Mouse (Mus musculus) MEL-GATA-1-ER (cell line): ENCODE data around the gene Zc2hc1b.

Source experiments
- DNase-seq: peaks from one replicate; pipeline ENCODE4 v3.0.0-alpha.2; 2012; ENCODE audit warnings: low read depth; ENCODE audit errors: extremely low read depth

Gene Zc2hc1b

DNA sequence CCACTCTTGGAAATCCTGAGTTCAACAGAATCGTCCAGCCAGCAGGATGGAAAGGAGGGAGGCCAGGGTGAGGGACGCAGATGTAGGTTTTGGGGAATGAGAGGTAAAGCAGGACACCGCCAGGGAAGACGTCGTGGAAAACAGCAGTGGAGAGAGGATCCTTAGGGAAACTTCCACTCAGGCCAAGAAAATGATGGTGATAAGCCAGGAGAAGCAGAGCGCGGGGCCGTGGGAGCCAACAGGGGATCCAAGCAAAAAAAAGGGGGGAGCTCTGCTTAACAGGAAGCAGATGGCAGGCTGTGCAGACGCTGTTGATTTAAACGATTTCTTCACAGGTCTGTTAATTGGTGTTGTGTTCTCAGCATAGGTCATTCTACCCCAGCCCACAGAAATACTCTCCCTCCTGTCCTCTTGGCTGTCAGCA is 5.0 kb downstream of the Zc2hc1b start:
- no peak for DNase-seq

DNA sequence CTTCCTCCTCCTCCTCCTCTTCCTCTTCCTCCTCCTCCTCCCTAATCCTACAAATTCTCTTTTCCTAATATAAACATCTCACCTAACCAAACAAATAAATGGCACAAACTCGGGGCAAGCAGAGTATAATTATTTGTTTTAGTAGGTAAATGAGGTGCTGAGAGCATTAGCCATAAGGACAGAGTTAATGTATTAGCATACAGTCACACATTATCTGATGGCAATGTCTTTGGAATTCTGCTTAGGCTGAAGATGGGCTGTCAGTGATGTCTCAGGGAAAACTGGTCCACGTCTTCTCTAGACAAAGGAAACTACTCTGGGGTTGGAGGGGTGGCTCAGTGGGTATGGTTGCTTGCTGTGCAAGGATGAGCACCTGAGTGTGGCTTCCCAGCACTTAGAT is 6.4 kb downstream of the Zc2hc1b start:
- DNase-seq, result no peak

DNA sequence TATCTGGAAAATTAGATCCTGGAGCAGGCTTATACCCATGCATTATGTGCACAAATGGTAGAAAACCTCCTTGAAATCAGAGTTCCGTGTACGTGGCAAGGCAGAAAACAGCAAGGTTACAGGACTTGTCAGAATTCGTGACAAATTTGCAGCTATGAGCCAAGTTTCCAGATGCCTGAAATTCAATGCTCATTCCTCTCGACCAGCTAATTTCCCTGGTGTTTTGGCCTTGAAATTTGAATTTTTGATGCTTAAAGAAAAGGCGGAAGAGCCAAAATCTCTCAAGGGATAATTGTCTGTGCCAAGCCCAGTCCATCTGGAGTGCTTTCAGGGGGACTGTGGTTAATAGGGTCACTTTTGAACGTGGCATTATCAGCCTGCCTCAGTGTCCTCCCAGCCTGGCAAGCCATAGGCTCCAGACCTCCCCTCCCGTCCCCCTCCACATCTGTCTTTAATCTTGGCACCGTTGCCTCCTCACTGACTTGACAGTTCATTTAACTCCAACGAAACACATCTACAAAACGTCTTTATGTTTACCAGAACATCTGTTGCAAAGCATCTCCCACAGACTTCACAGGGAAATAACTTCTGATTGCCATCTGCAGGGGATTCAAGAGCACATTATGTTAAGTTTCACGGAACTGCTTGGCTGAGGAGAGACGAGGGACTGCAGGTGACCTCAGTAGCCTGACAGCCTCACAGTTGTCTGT is 6.9 kb downstream of the Zc2hc1b start:
- no peak for DNase-seq

DNA sequence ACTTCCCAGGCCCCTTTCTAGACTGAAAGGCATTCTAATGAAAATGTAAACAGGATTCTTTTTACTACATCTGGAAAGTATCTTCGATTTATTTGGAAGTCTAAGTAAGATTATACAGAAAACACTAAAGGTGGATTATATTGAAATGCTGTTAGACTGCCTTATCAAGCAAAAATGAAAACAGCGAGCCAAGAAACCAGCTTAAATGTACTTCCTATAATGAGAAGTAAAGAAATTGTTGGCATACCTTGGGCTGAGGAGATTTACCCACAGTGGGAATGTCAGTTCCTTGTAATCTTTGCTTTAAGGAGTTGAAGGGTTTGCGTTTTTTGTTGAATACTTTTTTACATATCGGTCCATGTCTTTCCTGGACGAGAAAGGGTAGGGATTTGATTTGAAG is 9.4 kb downstream of the Zc2hc1b start:
- DNase-seq, result no peak

DNA sequence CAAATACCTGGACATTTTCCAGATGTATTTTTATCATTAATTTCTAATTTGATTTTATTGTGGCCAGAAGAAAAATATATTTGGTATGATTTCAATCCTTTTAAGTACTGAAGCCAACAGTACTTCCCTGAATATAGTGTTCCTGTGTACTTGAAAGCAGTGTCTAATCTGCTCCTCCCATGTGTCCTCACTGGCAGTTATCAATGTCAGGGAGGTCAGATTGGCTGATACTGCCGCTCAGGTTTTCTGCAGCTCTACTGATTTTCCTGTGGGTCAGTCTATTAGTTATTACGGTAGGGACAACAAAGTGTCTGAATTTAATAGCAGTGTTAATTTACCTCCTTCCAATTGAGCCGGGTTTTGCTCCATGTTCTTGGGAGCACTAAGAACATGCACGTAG is 15.8 kb downstream of the Zc2hc1b start:
- DNase-seq, result no peak

DNA sequence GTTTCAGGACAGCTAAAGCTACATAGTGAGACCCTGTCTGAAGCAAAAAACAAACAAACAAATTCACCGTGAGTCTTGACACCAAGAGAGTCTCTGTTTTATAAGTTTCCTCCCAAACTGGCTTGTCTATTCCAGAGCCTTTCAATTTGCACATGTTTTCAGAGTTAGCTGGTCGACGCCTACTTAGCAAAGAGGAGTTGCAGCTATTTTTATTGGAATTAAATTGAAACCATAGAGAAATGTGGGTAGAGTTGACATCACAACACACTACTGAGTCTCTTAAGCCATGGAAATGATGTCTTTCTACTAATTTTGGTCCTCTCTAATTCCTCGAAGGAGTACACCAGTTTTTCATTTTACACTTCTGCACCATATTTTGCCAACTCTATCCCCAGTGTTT is 16.9 kb downstream of the Zc2hc1b start:
- DNase-seq, result no peak

DNA sequence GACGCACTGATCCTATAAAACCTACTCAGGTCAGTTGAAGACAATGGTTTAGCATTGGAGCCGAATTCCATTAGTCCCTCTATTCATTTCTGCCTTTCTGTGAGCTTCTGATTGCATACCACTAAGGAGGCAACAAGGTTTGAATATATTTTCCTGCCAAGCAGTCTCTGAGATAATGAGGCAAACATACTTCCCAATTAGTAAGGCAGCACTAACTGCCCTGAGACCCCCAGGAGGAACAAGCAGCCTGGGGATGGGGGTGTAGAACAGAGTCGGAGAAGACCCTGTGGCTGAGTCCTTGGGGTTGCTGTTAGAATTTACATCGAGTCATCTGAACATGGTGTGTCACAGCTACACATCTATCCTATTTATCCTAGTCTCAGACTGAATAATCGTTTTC is 22.4 kb downstream of the Zc2hc1b start:
- no peak for DNase-seq

DNA sequence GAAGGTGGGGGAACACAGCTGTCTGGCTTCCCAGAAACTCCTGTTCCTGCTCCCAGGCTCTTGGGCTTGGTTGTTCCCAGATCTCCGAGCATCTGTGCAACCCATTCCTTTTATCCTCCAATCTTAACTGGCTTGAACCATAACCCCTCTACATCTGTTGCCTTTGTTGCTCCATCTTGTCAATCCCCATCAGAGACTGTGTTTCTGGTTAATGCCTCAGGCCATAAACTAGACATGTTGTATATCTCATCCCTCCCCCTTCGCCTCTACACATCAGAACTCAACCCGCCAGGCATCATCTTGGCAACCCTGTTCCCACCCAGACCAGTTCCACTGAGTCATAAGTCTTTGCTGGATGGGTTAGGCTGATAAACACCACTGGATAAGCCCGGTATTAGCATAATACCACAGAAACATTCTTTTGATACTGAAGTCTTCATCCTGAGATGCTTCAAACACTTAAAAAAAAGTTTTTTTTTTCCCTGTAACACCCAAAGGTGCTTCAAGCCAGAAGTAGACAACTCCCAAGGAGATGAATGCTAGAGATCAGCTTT is 24.9 kb downstream of the Zc2hc1b start:
- no peak for DNase-seq

DNA sequence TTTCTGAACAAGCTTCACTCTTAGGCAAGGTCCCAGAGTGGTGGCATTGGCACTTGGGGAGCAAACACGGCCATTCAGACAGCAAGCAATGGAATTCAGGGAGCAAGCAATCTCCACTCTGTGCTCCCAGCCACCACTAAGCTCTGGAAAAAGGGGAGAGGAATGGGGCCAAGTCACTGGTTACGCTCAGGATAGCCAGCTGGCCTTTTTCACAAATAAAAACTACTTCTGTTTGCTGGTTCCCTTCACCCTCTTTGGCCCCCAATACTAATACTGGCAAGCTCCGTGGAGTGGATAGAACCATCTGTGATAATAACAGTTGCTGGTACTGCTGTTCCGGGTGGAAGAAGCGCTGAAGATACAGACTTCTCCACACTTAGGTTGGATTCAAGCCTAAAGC is 26.5 kb downstream of the Zc2hc1b start:
- no peak for DNase-seq

DNA sequence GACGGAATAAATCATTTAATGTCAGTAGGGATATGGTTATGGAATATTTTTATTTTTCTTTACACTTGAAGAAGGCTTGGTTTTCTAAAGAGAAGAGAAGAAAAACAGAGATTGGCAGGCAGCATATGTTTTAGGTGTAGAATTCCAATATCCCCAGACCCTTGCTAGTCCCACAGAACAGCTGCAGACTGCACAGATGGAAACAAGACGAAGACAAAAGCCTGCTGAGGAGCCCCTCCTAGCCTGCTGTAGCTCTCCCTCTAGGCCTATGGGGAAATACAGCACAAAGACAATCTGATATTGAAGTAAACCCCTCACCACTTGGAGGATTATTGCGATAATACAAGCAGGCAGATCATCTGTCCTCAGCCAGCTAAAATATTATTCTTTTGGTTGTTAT is 27.4 kb downstream of the Zc2hc1b start:
- DNase-seq, result no peak

DNA sequence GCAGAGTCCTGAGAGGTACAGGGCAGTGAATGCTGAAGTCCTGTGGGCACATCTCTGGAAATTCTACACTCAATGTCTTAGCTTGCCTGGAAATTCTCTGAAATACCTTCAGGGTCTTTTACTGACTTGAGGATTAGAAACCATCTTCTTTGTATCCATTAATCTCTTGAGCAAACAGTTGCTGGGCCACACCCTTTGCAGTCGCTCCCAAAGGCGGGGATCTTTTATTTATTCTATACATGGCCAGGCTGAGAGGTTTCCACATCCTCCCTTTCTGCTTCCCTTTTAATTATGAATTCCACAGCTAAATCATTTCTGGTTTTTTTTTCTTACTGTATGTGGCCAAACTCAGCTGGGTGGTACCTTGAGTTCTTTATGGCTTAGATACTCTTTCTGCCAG is 37.4 kb downstream of the Zc2hc1b start:
- no peak for DNase-seq

DNA sequence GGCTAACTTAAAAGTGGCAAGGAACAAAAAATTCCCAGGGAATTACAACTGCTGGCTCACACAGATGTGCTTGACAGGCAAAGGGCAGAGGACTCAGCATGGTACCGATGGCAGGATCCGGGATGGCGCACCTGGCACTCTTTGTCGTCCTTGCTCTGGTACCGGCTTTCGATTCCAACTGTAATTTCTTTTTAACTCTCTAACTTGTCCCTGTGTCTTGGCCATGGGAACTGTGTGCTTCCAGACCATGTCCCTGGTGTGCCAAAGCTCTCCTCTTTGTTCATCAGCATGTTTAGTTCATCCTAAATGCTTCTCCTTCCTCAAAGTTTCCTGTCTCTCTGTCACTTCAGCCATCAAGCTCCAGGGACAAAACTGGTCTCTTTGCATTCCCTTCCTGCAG is 39.9 kb downstream of the Zc2hc1b start:
- no peak for DNase-seq

DNA sequence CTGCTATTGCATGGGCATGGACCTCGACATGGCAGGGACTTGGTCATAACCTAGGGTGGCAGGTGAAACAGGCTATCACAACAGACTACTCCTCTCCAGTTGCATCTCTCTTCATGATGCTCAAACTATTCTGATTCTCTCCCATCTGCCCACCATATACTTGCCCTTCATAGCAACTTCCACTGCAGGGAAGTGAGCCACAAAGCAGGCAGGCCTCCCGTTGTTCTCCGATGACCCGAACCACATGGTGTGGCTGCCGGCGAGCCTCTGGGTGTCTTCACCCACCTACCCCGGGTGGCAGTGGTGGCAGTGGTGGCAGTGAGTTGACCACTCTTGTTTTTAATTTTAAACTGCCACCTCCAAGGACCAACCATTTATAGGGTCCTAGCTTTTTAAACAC is 42.1 kb downstream of the Zc2hc1b start:
- no peak for DNase-seq

DNA sequence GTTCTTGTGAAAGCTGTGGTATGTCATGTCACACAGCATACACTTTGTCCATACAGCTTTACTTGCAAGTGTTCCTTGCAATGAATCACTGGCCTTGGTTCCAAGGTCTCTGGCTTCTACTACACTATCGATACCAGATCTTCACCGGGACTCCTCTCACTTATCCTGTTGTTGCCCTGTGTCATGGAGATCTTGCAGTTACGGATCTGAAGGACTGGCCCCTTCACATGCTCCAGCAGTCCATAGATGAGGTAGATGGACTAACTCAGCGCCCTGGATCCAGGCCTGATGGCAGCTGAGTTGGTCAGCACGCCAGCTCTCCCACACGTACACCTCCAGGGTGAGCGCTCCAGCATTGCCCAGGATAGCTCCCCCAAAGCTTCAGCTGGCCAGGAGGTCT is 42.5 kb downstream of the Zc2hc1b start:
- no peak for DNase-seq

DNA sequence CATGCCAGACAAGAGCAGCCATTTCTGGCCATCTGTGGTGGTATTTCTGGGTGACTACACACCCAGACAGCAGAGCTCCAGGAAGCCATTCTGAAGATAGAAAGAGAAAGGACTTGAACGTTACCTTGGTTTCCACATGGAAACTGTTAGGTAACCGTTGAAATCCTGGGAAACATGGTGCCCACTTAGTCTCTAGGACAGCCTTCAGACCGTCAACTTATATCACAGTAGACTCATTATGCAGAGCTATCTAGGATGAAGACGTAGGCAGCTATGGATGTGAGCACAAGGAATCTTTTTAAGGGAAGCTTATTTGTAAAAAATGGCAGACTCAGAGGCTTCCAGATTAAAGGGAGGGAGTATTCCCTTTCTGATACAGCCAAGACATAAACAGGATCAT is 44.0 kb downstream of the Zc2hc1b start:
- DNase-seq, result no peak

DNA sequence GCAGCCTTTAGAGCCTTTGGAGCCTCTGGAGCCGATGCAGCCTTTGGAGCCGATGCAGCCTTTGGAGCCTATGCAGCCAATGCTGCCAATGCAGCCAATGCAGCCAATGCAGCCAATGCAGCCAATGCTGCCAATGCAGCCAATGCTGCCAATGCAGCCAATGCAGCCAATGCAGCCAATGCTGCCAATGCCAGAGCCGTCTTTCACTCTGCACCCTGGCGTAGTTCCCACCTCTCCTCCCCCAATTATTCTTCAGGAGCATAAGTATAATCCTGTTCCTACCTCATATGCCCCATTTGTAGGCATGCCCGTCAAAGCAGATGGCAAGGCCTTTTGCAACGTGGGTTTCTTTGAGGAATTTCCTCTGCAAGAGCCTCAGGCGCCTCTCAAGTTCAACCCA is 49.9 kb downstream of the Zc2hc1b start:
- no peak for DNase-seq

DNA sequence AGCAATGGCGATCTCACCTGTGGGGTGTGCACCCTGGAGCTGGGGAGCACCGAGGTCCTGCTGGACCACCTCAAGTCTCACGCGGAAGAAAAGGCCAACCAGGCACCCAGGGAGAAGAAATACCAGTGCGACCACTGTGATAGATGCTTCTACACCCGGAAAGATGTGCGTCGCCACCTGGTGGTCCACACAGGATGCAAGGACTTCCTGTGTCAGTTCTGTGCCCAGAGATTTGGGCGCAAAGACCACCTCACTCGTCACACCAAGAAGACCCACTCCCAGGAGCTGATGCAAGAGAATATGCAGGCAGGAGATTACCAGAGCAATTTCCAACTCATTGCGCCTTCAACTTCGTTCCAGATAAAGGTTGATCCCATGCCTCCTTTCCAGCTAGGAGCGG is 50.5 kb downstream of the Zc2hc1b start:
- no peak for DNase-seq

DNA sequence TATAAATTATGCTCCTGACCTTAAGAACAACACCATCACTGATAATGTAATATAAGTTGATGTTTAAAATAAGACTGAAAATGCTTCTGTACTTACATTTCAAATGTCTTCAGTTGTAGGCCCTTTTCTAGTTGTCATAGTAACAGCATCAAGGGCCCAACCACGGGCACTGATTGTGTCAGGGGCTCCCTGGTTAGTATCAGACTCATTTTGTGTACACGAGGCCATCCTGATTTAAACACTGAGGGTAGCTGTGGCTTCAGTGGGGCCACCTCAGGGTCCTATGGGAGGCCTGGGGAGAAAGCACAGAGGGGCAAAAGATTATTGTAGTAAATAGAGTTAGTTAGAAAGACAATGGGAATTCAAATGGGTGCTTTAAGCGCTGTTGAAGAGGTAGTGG is 52.0 kb downstream of the Zc2hc1b start:
- DNase-seq, result no peak

DNA sequence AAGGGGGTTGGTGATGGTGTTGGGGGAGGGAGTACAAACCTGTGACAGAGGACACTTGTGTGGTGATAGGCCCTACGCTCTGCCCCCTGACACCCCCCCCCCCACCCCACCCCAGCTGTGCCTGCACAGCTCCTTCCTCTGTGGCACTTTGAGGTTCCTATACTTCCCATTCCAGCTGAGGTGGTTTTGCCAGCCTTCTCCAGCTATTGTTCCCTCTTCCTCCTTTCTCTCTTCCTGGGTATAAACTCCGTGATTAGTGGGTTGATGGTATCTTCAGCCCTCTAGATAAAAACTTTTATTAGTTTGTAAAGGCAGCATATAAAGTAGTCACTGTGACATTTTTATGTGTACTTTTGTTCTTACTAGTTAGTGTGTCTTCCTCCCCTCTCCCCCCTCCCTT is 58.5 kb downstream of the Zc2hc1b start:
- DNase-seq, result no peak

DNA sequence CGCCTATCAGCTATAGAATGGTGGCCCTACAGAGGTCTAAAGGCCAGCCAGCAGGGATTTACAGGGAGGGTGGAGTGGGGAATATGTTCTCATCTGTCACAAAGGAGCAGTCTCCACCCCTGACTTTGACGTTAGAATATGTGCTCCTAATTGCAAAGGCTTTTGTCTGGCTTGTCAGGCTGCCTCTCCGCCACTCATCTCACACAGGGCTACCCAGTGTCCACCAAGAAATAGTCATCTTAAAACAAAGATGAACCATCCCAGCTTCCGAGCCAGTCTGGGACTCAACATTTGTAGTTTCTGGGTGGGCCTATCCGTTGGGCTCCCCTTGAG is 59.1 kb downstream of the Zc2hc1b start:
- no peak for DNase-seq

DNA sequence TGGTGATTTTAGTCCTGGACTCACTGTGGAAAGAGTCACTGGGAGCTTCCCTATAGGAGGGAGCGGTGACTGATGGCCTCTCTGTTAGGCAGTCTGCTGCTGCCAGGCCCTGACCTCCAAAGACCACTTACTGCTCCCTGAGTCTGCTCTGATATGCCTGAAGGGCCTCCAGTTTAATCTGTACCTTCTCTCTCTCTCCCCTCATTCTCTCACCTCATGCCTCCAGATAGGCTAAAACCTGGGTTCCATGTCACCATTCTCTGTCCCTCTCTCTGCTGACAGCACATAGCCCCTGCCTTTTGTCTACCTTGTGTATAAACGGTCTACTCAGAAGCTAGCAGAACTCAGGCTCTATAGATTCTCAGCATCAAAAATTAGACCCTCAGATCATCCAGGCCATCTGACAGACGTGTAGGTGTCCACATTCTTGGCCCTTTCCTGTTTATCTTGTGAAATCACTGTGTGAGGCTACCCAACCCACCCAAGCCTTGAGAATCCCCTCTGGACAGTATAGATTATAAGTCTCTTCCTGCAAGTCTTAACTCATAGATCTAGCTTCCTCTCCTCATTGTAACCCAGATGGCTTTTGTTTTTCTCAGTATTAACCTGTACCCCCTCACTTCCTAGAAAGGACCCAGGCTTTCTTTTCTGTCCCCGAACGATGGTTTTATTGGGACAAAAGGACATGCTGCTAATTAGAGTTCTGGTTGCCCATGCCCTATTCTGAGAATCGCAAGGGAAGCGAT is 59.6 kb downstream of the Zc2hc1b start:
- no peak for DNase-seq

DNA sequence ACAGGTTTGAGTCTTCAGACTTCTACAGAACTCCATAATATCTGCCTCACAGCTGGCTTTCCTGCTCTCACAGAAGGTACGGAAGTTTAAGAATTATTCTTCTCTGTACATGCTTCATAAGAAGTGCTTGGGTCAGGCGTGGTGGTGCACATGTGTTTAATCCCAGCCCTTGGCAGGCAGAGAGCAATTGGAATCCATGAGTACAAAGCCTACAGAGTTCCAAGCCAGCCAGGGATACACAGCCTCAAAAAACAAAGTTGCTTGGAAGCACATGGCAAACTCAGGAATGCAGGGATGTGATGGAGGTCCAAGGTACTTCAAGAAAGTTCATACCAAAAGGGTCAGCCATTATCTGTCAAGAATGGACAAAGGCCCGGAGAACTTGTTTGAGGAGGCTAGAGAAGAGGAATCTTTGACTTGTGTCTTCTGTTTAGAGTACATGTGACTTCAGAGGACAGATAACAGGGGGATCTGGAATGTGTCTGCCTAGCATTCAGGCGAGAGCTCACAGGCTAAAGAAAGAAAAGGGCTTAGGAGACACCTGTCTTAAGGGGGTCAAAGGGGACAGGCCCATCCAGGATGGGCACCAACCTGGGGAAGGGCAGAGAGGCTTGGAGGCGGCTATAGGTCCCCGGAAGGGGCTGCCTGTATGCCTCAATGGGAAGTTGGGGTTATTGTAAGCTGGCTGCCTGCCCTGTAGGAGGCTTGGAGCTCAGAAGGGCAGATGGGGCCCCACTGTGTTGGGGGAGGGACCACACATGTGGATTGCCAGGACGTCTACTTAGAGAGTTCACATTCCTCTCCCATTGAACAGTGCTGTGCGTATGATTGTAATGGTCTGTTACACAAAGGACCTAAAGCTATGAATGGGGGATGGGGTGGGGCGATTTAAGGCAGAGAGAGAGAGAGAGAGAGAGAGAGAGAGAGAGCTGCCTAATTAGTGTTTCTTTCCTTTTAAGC is 60.8 kb downstream of the Zc2hc1b start:
- DNase-seq, result no peak
